Mouse (Mus musculus): ENCODE measurements around the gene Rsl1. TPM values are rescaled to one million over a fixed set of nuclear protein-coding genes. Genes with fewer than 3 reads are reported as not detected.

The Rsl1 gene
- polyA plus RNA-seq, 1 experiment from 2014 or later, result 7.7 TPM

GRCm38 (mm10) chr13:67214015-67214607, 41.1 kb downstream of the Rsl1 start:
- 66% methylated on average over 4 of the region's 4 CpGs for WGBS
- Histone ChIP-seq H3K27ac (ENCODE audit: low read length) (no peak overlapping the region), H3K27me3 (ENCODE audit: control insufficient read depth, insufficient read depth, low read depth, low read length) (no peaks in the 10 kb centered on the region), H3K36me3 (ENCODE audit: control insufficient read depth, insufficient read depth, low read length) (no peaks in the 10 kb centered on the region), H3K9me3 (replicated peaks; ENCODE audit: control insufficient read depth, low read length, poor library complexity, severe bottlenecking) (no peaks in the 10 kb centered on the region; the same call in 1 of the 2 replicates), H3K4me2 (ENCODE audit: low read length) (no peak overlapping the region), H3K4me1 (ENCODE audit: control insufficient read depth, insufficient read depth, low read length) (no peaks in the 10 kb centered on the region), H3K4me3 (ENCODE audit: low read depth, low read length) (no peak overlapping the region), H3K9ac (ENCODE audit: low read depth, low read length) (no peak overlapping the region)
- no peak for ATAC-seq

Other genes with a start within 250 kb of the Rsl1 start
- 7.8 and 7.9 TPM in 2 replicates for gene Zfp712, start 112.0 kb upstream of the Rsl1 start, polyA plus RNA-seq (2015; fragmentation: Nextera tagmentation; extraction: Ambion mirVana)
- 9.9 and 10.8 TPM in 2 replicates for gene Zfp708, start 75.2 kb upstream of the Rsl1 start, polyA plus RNA-seq (2015; fragmentation: Nextera tagmentation; extraction: Ambion mirVana)
- 0.95 and 1.5 TPM in 2 replicates for gene Gm28557, start 64.6 kb upstream of the Rsl1 start, polyA plus RNA-seq (2015; fragmentation: Nextera tagmentation; extraction: Ambion mirVana)
- gene Rslcan18, start 56.9 kb upstream of the Rsl1 start, polyA plus RNA-seq (2015; fragmentation: Nextera tagmentation; extraction: Ambion mirVana), result not detected in 2 replicates
- 4.5 and 4.9 TPM in 2 replicates for gene Zfp759, start 51.5 kb upstream of the Rsl1 start, polyA plus RNA-seq (2015; fragmentation: Nextera tagmentation; extraction: Ambion mirVana)
- 2.3 and 2.9 TPM in 2 replicates for gene Zfp455, start 21.3 kb downstream of the Rsl1 start, polyA plus RNA-seq (2015; fragmentation: Nextera tagmentation; extraction: Ambion mirVana)
- 5.8 and 6.9 TPM in 2 replicates for gene Zfp458, start 105.3 kb downstream of the Rsl1 start, polyA plus RNA-seq (2015; fragmentation: Nextera tagmentation; extraction: Ambion mirVana)
- gene Zfp457, start 133.3 kb downstream of the Rsl1 start, polyA plus RNA-seq (2015; fragmentation: Nextera tagmentation; extraction: Ambion mirVana), result 0.97 and 1.2 TPM in 2 replicates
- gene Zfp595, start 159.4 kb downstream of the Rsl1 start, polyA plus RNA-seq (2015; fragmentation: Nextera tagmentation; extraction: Ambion mirVana), result 1.6 and 1.9 TPM in 2 replicates
- gene Gm28044, start 187.4 kb downstream of the Rsl1 start, polyA plus RNA-seq (2015; fragmentation: Nextera tagmentation; extraction: Ambion mirVana), result not detected in 2 replicates
- 0.57 and 0.65 TPM in 2 replicates for gene Zfp953, start 187.4 kb downstream of the Rsl1 start, polyA plus RNA-seq (2015; fragmentation: Nextera tagmentation; extraction: Ambion mirVana)
- gene Gm28041, start 202.6 kb downstream of the Rsl1 start, polyA plus RNA-seq (2015; fragmentation: Nextera tagmentation; extraction: Ambion mirVana), result 0.31 TPM in 1 of 2 replicates, not detected in the other
- gene Zfp456, start 202.6 kb downstream of the Rsl1 start, polyA plus RNA-seq (2015; fragmentation: Nextera tagmentation; extraction: Ambion mirVana), result 0.58 and 0.67 TPM in 2 replicates
- gene Zfp429, start 226.6 kb downstream of the Rsl1 start, polyA plus RNA-seq (2015; fragmentation: Nextera tagmentation; extraction: Ambion mirVana), result 3.8 and 4.0 TPM in 2 replicates
- 0.77 and 1.7 TPM in 2 replicates for gene Zfp459, start 248.2 kb downstream of the Rsl1 start, polyA plus RNA-seq (2015; fragmentation: Nextera tagmentation; extraction: Ambion mirVana)

All from midbrain, embryonic 16.5 days (tissue).